33 mouse cellular contexts compared by ENCODE assay signal in genomic region chr1:24229552-24229951, GRCm38 (mm10). TPM values are rescaled to one million over a fixed set of nuclear protein-coding genes. Genes with fewer than 3 reads are reported as not detected.
DNase-seq lines count a peak whose midpoint lies in the region; ATAC-seq and TF ChIP-seq lines count a peak whose summit lies in the region.
"Had no signal": no experiment of that assay in that cellular context is flagged by ENCODE, and none has a peak within 500 bp of the region (broad histone marks: within the 10 kb centered on the region; RNA-seq: fewer than 3 reads in every experiment).

No protein-coding gene starts in this region.

- no peak overlapping the region for H3K4me2 ChIP-seq in intestine, postnatal 0 days (replicated peaks; ENCODE audit: low read depth)
- H3K4me2 ChIP-seq: forebrain, embryonic 15.5 days; intestine, embryonic 15.5 days; midbrain, embryonic 13.5 days; neural tube, embryonic 13.5 days had no signal

- H3K4me1 ChIP-seq in intestine, postnatal 0 days (replicated peaks; ENCODE audit: control insufficient read depth, insufficient read depth, low read length): no peaks in the 10 kb centered on the region

- no peak overlapping the region for H3K27ac ChIP-seq in intestine, postnatal 0 days (ENCODE audit: low read depth, low read length)
- H3K27ac ChIP-seq: forebrain, embryonic 15.5 days; hindbrain, embryonic 10.5 days; intestine, embryonic 15.5 days; kidney, postnatal 0 days; liver, embryonic 14.5 days; macrophage; midbrain, embryonic 13.5 days; neural tube, embryonic 13.5 days; stomach, postnatal 0 days had no signal

- H3K27me3 ChIP-seq in intestine, postnatal 0 days (replicated peaks; ENCODE audit: control insufficient read depth, insufficient read depth, low read length): no peaks in the 10 kb centered on the region
- H3K27me3 ChIP-seq: forebrain, embryonic 15.5 days; intestine, embryonic 15.5 days; midbrain, embryonic 13.5 days; neural tube, embryonic 13.5 days had no signal

- ATAC-seq in frontal cortex, adult (ENCODE audit: low TSS enrichment): peak; percentile 63
- no peak for ATAC-seq in erythroid progenitor cell, adult 5-6 weeks (replicated peaks; ENCODE audit: low FRiP score, poor library complexity, severe bottlenecking)
- no peak for ATAC-seq in intestine, postnatal 0 days
- ATAC-seq: forebrain, embryonic 15.5 days; Patski had no signal

- WGBS in intestine, postnatal 0 days: 82% methylated on average over 1 of the region's 1 CpGs

- no peaks in the 10 kb centered on the region for H3K36me3 ChIP-seq in intestine, postnatal 0 days (ENCODE audit: control insufficient read depth, insufficient read depth)
- H3K36me3 ChIP-seq: forebrain, embryonic 15.5 days; hindbrain, embryonic 10.5 days; intestine, embryonic 15.5 days; midbrain, embryonic 13.5 days; neural tube, embryonic 13.5 days had no signal

- no peak overlapping the region for H3K9ac ChIP-seq in intestine, postnatal 0 days (ENCODE audit: low read depth, low read length)
- H3K9ac ChIP-seq: forebrain, embryonic 15.5 days; intestine, embryonic 15.5 days; liver, embryonic 14.5 days; midbrain, embryonic 13.5 days; neural tube, embryonic 13.5 days had no signal

- no peak for TF ChIP-seq CTCF in intestine, postnatal 0 days (IDR thresholded peaks at IDR 0.05; ENCODE audit: low read depth)

- H3K4me3 ChIP-seq in intestine, postnatal 0 days (ENCODE audit: low read depth, low read length): no peak overlapping the region
- H3K4me3 ChIP-seq: forebrain, embryonic 15.5 days; hindbrain, embryonic 10.5 days; intestine, embryonic 15.5 days; midbrain, embryonic 13.5 days; neural tube, embryonic 13.5 days had no signal

- no peaks in the 10 kb centered on the region for H3K9me3 ChIP-seq in intestine, postnatal 0 days (ENCODE audit: control insufficient read depth)
- H3K9me3 ChIP-seq: forebrain, embryonic 15.5 days; hindbrain, embryonic 10.5 days; intestine, embryonic 15.5 days; midbrain, embryonic 13.5 days; neural tube, embryonic 13.5 days had no signal

- no peak for DNase-seq in frontal cortex, postnatal 25 days (ENCODE audit: low spot score in 2 of 2)
- DNase-seq in layer of hippocampus, adult 9-11 months: peak; percentile 29
- DNase-seq in layer of hippocampus, adult 11-12 months (ENCODE audit: low spot score): no peak
- peak; percentile 44 for DNase-seq in right cerebral cortex, postnatal 25 days
- DNase-seq in right cerebral cortex, postnatal 4 days: no peak
- DNase-seq: adrenal gland, postnatal 10 days; cerebellum, adult 11-12 months; cerebellum, adult 9-11 months; heart, postnatal 14 days; kidney, adult 8-10 months; kidney, postnatal 4 days; liver; lung, adult 2 months; lung, postnatal 10 days; thymus, adult 18-20 months; thymus, postnatal 25 days had no signal

RNA-seq across cellular contexts. Expression of gene Col9a1, which starts 52.1 kb away (rescaled TPM):
- not detected in 2 replicates for total RNA-seq in erythroid progenitor cell, adult 5-6 weeks (2015; ENCODE audit: low replicate concordance)
- not detected in 2 replicates for total RNA-seq in erythroid progenitor cell, adult 5-6 weeks (2017; ENCODE audit: low replicate concordance)
- polyA plus RNA-seq in intestine, postnatal 0 days (2015; fragmentation: Nextera tagmentation; extraction: Ambion mirVana): 0.71 and 0.72 TPM in 2 replicates
- total RNA-seq: heart, adult 8-10 months; megakaryocyte-erythroid progenitor cell, adult 5-6 weeks; MEL had no signal
- polyA plus RNA-seq: macrophage; Patski; spleen, adult 2 months had no signal

Comparison
In these comparisons a context has a peak if more than half of its experiments do, and no peak if none do; other contexts are left out.
1. DNase-seq: peak in layer of hippocampus, adult 9-11 months (single experiment) and right cerebral cortex, postnatal 25 days (single experiment); none in frontal cortex, postnatal 25 days (0 of 2), layer of hippocampus, adult 11-12 months (single experiment) and right cerebral cortex, postnatal 4 days (single experiment).